Mouse (Mus musculus) heart, embryonic 12.5 days (tissue): ENCODE data around the gene Slc2a5. TPM values are rescaled to one million over a fixed set of nuclear protein-coding genes. Genes with fewer than 3 reads are reported as not detected.

Experiments
- ATAC-seq: fragments of 200-750 bp; cut with Nextera tagmentation; 2 replicates; pipeline ENCODE4 v1.8.0; 2017; ENCODE audit warnings: moderate TSS enrichment, moderate library complexity; ENCODE audit not compliant: insufficient number of reproducible peaks, low FRiP score
- H3K27ac ChIP-seq: fragments of 300-500 bp; sonication (generic); 2 replicates; pipeline ENCODE4 v1.5.1; 2016; ENCODE audit warnings: mild to moderate bottlenecking, moderate library complexity; ENCODE audit not compliant: poor library complexity, severe bottlenecking
- H3K27me3 ChIP-seq: fragments of 300-500 bp; sonication (generic); replicated peaks from 2 replicates; pipeline ENCODE4 v1.6.1; 2016; ENCODE audit warnings: mild to moderate bottlenecking, moderate library complexity
- H3K36me3 ChIP-seq: fragments of 300-500 bp; sonication (generic); 2 replicates; pipeline ENCODE4 v1.6.1; 2016; ENCODE audit warnings: mild to moderate bottlenecking, moderate library complexity
- H3K4me1 ChIP-seq: fragments of 300-500 bp; sonication (generic); replicated peaks from 2 replicates; pipeline ENCODE4 v1.6.1; 2016; ENCODE audit warnings: mild to moderate bottlenecking
- H3K4me2 ChIP-seq: fragments of 300-500 bp; sonication (generic); 2 replicates; pipeline ENCODE4 v1.6.1; 2016; ENCODE audit warnings: mild to moderate bottlenecking, moderate library complexity
- H3K4me3 ChIP-seq: fragments of 300-500 bp; sonication (generic); 2 replicates; pipeline ENCODE4 v1.5.1; 2016; ENCODE audit warnings: mild to moderate bottlenecking
- H3K9ac ChIP-seq: fragments of 300-500 bp; sonication (generic); 2 replicates; pipeline ENCODE4 v1.6.1; 2016; ENCODE audit warnings: mild to moderate bottlenecking, moderate library complexity
- H3K9me3 ChIP-seq: fragments of 300-500 bp; sonication (generic); replicated peaks from 2 replicates; pipeline ENCODE4 v1.6.1; 2016; ENCODE audit warnings: mild to moderate bottlenecking, moderate library complexity
- WGBS: fragments of 180-500 bp; shearing (Covaris S2); methylation state at CpG from one replicate; pipeline ENCODE4 v1.1.7; 2016; 5-methylcytosine and 5-hydroxymethylcytosine counted together
- polyA plus RNA-seq: library from polyadenylated mRNA; unstranded; fragments of >200 nt; fragmentation: Nextera tagmentation; extraction: Ambion mirVana; gene quantifications from 2 replicates; pipeline ENCODE4 v1.2.1, GENCODE M21; 2016

The Slc2a5 gene
- polyA plus RNA-seq, 1 experiment from 2014 or later = 1.2 TPM

DNA sequence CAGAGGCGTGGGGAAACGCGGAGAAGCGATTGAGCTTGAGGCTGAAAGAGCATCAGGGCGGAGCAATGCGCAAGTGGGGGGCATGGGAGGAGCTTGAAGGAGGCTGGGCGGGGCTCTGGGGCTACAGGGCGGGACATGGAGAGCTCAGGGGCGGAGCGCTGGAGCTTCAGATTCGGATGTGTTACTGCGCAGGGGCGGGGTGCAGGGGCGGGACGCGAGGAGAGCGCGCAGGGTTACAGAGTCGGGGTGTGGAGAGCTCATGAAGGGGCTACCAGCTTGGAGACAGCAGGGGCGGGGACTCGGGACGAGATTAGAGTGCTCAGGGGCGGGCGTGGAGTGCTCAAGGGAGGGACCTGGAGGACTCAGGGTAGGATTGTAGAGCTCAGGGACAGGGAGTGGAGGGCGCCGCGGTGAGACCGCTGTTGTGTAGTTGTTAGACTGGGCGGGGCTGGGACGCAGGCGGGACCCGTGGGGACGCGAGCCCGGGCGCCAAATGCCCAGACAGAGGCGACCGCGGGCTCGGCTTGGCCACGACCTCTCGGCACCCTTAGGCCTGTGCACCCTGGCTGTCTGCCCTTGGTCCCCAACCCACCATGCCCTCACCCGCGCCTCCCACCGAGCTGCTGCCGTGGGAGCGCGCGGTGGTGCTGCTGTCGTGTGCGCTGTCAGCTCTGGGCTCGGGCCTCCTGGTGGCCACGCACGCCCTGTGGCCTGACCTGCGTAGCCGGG lies 31.8 kb upstream of the Slc2a5 start, which contains the start of gene Gpr157:
Gene Gpr157 (plus strand): TSS at position 205 of the 729 bp plus-strand sequence.
- Histone ChIP-seq H3K27ac (peak within 1 kb of the TSS; percentile 69), H3K9ac (peak within 1 kb of the TSS; percentile 82), H3K4me3 (peak within 1 kb of the TSS; percentile 67), H3K4me2 (peak within 1 kb of the TSS; percentile 97), H3K36me3 (no peaks in the 10 kb centered on the region), H3K27me3 (peaks cover 6% of the 10 kb centered on the region), H3K4me1 (peaks cover 38% of the 10 kb centered on the region), H3K9me3 (peaks cover 6% of the 10 kb centered on the region; the same call in 1 of the 2 replicates)
- peak; percentile 95 for ATAC-seq
- under 1% methylated on average over 48 of the region's 56 CpGs for WGBS

DNA sequence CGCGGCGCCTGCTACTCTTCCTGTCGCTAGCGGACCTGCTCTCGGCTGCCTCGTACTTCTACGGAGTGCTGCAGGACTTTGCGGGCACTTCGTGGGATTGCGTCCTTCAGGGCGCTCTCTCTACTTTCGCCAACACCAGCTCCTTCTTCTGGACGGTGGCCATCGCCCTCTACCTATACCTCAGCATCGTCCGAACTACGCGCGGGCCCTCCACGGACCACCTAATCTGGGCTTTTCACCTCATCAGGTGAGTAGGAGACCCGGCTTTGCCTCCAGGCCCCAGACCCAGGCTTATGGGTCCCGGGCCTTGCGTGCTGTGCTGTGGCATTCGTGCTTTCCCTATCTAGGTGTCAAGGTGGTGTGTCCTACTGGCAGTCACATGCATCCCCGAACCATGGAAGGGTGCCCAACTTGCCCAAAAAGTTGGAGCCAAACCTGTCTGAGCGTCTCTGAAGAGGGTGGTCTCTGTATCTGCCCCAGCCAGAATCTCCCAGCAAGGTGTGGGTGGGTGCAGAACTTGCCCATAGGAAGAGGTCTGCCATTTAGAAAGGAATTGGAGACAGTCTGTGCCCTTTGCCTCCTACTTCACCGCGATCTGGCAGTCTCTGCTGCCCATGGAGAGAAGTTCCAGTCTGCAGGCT lies 31.1 kb upstream of the Slc2a5 start:
- Histone ChIP-seq H3K9ac (peak overlapping the region; percentile 82), H3K4me1 (peaks cover 40% of the 10 kb centered on the region), H3K4me2 (peak overlapping the region; percentile 97), H3K9me3 (peaks cover 6% of the 10 kb centered on the region; the same call in 1 of the 2 replicates), H3K27me3 (peaks cover 6% of the 10 kb centered on the region), H3K27ac (peak overlapping the region; percentile 69), H3K36me3 (no peaks in the 10 kb centered on the region), H3K4me3 (peak overlapping the region; percentile 67)
- WGBS = 15% methylated on average over 29 of the region's 29 CpGs
- no peak for ATAC-seq

DNA sequence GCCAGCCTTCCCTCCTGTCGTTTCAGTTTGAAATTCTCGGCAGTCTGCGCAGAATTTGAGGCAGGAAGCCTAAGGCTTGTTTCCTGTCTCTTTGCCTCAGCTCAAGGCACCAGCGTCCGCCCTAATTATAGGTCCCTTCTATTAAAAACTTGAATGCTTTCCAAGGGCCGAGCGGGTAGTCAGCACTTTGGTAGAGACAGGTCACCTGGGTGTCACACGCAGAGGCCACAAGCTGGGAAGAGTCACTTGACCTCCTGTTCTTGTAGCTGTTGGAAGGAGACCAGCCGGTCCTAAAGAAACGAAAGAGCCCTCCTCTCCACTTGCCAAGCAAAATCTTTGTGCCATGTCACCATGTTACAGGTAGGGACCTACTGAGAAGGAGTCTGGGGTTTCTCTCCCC lies 30.0 kb upstream of the Slc2a5 start:
- peaks cover 2% of the 10 kb centered on the region; the same call in 1 of the 2 replicates for H3K9me3 ChIP-seq
- peaks cover 46% of the 10 kb centered on the region for H3K4me1 ChIP-seq
- peak overlapping the region; percentile 97 for H3K4me2 ChIP-seq
- peak overlapping the region; percentile 33; the same call in 1 of the 2 replicates for H3K27ac ChIP-seq
- H3K36me3 ChIP-seq = no peaks in the 10 kb centered on the region
- no peak overlapping the region for H3K9ac ChIP-seq
- no peak for ATAC-seq
- no peak overlapping the region for H3K4me3 ChIP-seq
- peaks cover 9% of the 10 kb centered on the region for H3K27me3 ChIP-seq
- 50% methylated on average over 10 of the region's 10 CpGs for WGBS

DNA sequence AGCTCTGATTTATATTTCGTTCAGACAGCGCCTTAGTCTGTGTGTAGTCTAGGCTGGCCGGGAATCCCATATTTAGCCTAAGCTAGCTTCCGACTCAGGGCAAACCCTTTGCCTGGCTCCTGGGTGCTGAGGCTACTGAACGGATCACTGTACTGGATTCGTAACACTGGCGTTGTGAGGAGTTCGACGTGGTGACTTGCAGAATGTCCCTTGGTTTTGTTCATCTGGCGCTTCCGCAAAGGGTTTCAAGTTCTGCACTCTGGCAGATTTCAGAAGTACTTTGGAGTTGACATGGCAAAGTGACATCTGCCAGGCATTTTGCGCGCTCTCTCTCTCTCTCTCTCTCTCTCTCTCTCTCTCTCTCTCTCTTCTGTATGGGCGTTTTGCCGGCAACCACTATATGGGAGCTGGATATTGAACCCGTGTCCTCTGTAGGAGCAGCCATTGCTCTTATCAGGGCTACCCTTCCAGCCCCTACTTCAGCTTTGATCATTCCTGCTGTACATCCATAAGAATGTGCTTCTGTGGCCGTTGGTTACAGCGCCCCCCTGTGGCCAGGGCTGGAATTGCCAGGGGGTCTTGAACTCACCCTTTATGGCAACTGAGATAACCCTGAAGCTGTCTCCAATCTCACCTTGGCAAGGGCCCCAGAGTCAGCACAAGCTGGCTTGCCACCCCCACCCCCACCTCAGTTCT lies 27.0 kb upstream of the Slc2a5 start:
- H3K27me3 ChIP-seq = peaks cover 19% of the 10 kb centered on the region
- no peak overlapping the region for H3K27ac ChIP-seq
- H3K9ac ChIP-seq = no peak overlapping the region
- H3K4me3 ChIP-seq = no peak overlapping the region
- 78% methylated on average over 18 of the region's 18 CpGs for WGBS
- peaks cover 52% of the 10 kb centered on the region for H3K4me1 ChIP-seq
- ATAC-seq = no peak
- H3K36me3 ChIP-seq = no peaks in the 10 kb centered on the region
- no peak overlapping the region for H3K4me2 ChIP-seq
- H3K9me3 ChIP-seq = no peaks in the 10 kb centered on the region

DNA sequence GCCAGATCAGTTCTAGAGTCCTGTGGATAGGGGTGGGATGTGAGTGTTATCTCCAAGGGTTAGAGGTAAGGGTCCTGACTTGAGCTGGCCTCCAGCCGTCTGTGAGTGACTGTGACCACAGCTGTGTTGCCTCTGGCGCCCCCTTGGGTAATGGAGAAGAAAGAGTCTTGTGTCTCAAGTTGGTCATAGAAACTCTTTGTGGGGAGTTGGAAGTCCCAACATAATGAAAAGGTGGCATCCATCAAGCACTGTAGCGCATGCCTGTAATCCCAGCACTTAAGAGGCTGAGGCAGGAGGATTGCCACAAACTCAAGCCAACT lies 26.5 kb upstream of the Slc2a5 start:
- H3K27ac ChIP-seq = no peak overlapping the region
- H3K9me3 ChIP-seq = no peaks in the 10 kb centered on the region
- ATAC-seq = no peak
- peaks cover 19% of the 10 kb centered on the region for H3K27me3 ChIP-seq
- H3K9ac ChIP-seq = no peak overlapping the region
- H3K4me2 ChIP-seq = no peak overlapping the region
- no peaks in the 10 kb centered on the region for H3K36me3 ChIP-seq
- WGBS = 55% methylated on average over 3 of the region's 3 CpGs
- no peak overlapping the region for H3K4me3 ChIP-seq
- peaks cover 52% of the 10 kb centered on the region for H3K4me1 ChIP-seq

DNA sequence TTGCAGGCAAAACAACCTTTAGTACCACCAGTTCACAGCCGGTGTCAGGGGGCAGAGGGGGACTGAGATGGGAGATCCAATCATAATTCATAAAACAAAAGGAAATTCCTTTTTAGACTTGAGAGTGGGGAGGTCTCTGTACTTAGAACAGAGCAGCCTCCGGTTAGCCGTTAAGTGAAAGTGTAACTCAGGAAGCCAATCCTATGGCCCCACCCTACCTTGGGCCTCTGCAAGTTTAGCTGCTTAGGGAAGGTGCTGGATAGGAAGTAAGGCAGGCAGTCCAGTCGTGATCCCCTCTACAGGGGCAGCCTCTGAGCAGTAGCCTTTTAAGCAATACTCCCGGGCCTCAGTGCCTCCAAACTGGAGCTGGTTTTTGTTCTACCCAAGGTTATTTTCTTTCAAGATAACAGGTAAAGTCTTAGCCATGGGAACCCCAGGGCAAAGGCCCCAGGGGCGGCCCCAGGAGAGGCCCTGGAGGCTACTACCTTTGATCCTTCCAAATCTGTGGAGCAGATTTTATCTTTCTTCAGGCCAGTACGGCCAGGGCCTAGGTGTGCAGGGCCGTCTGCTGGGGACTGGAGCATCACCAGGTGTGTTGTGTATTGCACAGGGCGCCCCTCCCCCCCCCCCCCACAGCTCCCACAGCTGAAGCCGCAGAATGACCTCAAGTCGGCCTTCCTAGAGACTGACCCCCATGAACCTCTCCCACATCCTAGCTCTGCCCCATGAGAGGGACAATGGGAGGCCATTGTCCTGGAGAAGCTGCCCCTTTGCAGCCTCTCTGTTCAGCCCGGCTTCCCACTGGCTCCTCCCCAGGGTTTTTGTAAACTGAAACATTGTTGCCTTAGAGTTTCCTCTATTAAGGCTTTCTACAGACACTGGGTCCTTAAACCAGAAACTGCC lies 25.3 kb upstream of the Slc2a5 start:
- Histone ChIP-seq H3K4me2 (no peak overlapping the region), H3K27me3 (peaks cover 17% of the 10 kb centered on the region), H3K4me1 (peaks cover 42% of the 10 kb centered on the region), H3K4me3 (no peak overlapping the region), H3K36me3 (no peaks in the 10 kb centered on the region), H3K9me3 (no peaks in the 10 kb centered on the region), H3K9ac (no peak overlapping the region), H3K27ac (no peak overlapping the region)
- ATAC-seq = no peak
- 53% methylated on average over 12 of the region's 12 CpGs for WGBS

DNA sequence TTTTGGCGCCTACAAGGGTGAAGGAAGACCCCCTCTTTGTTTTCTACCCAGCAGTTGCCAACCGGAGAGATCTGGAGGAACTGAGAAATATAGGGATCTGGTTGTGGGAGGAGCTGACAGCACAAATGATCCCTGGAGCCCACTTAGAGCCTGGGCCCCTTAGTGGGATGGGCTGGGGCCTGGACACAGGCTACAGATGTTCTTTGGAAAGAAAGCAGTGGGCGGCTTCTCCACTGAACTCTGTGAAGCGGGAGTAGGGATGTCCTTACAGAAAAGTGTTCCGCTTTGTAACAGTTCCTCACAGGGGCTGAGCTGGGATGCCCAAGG lies 24.7 kb upstream of the Slc2a5 start:
- ATAC-seq = no peak
- WGBS = 67% methylated on average over 5 of the region's 5 CpGs
- Histone ChIP-seq H3K27ac (no peak overlapping the region), H3K4me1 (peaks cover 35% of the 10 kb centered on the region), H3K9me3 (no peaks in the 10 kb centered on the region), H3K9ac (no peak overlapping the region), H3K4me3 (no peak overlapping the region), H3K36me3 (no peaks in the 10 kb centered on the region), H3K4me2 (no peak overlapping the region), H3K27me3 (peaks cover 17% of the 10 kb centered on the region)

DNA sequence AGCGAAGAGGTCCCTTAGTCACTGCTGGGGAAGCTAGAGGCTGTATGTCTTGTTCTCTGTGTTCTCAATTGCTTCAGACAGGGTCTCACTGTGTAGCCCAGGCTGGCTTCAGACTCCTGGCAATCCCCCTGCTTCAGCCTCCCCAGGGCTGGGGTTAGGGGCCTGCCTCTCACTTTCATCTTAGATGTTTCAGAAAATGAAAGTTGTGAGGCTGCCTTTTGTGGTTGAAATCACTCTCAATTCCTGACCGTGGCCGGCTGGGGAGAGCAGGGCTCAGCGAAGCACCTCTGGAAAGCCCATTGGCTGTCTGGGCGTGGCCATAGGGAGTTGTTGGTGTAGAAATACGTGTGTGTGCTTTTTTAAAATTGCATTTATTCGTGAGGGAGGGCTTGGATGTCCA lies 22.8 kb upstream of the Slc2a5 start:
- WGBS = 73% methylated on average over 7 of the region's 7 CpGs
- H3K4me3 ChIP-seq = no peak overlapping the region
- no peak for ATAC-seq
- peaks cover 22% of the 10 kb centered on the region for H3K4me1 ChIP-seq
- no peaks in the 10 kb centered on the region for H3K9me3 ChIP-seq
- H3K36me3 ChIP-seq = no peaks in the 10 kb centered on the region
- no peak overlapping the region for H3K9ac ChIP-seq
- H3K27ac ChIP-seq = no peak overlapping the region
- H3K4me2 ChIP-seq = no peak overlapping the region
- peaks cover 36% of the 10 kb centered on the region for H3K27me3 ChIP-seq

DNA sequence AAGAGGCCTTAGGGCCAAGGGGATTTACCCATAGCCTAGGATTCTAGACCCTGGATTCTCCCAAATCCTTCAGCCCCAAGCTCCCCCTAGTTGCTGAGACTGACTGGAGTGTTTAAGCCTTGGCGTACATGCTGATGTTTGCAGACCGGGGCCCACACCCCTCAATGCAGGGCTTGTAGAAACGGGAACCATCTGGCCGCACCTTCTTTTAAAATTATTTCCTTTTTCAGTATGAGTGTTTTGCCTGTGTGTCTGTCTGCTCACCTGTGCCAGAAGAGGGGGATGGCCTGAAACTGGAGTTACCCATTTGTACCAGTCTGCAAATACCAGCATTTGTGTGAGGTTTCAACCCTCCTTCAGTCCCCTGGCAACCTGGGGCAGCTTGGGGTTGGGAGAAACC lies 21.2 kb upstream of the Slc2a5 start:
- 87% methylated on average over 4 of the region's 4 CpGs for WGBS
- H3K9me3 ChIP-seq = no peaks in the 10 kb centered on the region
- peaks cover 6% of the 10 kb centered on the region; the same call in 1 of the 2 replicates for H3K36me3 ChIP-seq
- no peak for ATAC-seq
- H3K27ac ChIP-seq = no peak overlapping the region
- H3K9ac ChIP-seq = no peak overlapping the region
- H3K4me2 ChIP-seq = no peak overlapping the region
- no peak overlapping the region for H3K4me3 ChIP-seq
- peaks cover 41% of the 10 kb centered on the region for H3K27me3 ChIP-seq
- peaks cover 15% of the 10 kb centered on the region for H3K4me1 ChIP-seq

DNA sequence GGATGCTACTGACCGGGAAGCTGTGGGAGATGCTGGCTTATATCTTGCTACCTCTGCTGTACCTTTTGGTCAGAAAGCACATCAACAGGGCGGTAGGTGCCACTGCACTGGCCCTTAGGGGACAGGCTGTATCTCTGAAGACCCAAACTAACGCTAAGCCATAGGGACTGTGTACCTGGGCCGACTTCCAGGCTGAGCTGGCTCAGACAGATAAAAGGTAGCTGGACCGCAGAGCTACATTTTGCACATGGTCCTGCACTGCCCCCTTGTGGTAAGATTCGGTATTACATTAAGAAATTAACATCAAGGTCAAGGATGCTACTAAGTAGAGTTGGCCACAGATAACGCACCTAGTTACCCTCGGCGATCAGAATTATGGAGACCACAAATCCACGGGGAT lies 20.2 kb upstream of the Slc2a5 start:
- Histone ChIP-seq H3K9me3 (no peaks in the 10 kb centered on the region), H3K27ac (no peak overlapping the region), H3K36me3 (peaks cover 6% of the 10 kb centered on the region; the same call in 1 of the 2 replicates), H3K4me1 (peaks cover 12% of the 10 kb centered on the region), H3K4me2 (no peak overlapping the region), H3K4me3 (no peak overlapping the region), H3K27me3 (peaks cover 41% of the 10 kb centered on the region), H3K9ac (no peak overlapping the region)
- WGBS = 17% methylated on average over 10 of the region's 10 CpGs
- ATAC-seq = no peak
